Mouse (Mus musculus): ENCODE results near the gene Gatad2b. TPM values are rescaled to one million over a fixed set of nuclear protein-coding genes. Genes with fewer than 3 reads are reported as not detected.
"Not testable (repeated sequence)": the region's sequence is repeated elsewhere in the genome, so short reads cannot be mapped to it uniquely, and the experiment has no call there.

The Gatad2b gene
- total RNA-seq, 2 experiments from 2014 or later, result 47.2 to 65.5 TPM

DNA sequence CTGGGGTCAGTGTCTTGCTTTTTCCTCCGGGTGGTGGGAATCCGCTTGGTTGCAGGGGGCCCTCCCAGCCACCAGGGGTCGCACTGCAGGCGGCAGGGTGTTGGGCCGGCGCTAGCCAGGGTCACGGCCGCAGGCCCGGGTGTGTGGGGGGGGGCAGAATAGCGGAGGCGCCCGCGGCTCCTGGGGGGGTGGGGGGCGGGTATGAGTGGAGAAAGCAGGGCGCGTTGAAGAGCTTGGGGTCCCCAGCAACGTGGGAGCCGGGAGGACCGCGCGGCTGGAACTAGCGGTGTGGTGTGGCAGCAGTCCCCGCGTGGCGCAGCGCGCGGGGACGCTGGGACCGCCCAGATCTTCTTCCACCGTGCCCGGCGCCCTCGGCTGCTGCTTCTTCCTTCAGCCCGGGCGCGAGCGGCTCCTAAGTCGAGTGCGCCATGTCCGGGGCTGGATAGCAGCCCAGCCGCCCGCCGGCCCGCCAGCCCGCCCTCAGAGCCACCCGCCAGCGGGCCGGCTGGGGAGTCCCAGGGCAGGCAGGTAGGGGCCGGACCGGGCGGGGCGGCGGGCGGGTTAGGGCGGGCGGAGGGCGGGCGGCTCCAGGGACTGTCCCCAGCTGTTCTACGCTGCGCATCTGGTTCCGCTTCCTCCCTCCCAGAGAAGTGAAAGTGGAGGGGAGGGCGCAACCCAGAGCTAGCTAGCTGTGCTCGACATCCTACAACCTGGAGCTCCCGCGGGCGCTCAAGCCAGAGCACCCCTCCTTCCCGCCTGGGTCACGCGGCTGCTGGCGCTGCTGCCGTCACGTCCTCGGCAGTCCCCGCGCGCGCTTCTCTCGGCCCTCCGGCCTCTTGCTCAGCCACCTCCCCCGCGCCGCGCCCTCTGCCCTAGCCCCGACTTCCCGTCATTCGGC is 27.7 kb upstream of the Gatad2b start, which contains the start of gene Dennd4b:
TSS of gene Dennd4b (plus strand) at position 152 of the 898 bp plus-strand sequence.
- peak; percentile 85 for ATAC-seq (replicated peaks; ENCODE audit: low FRiP score, poor library complexity, severe bottlenecking)

GRCm38 (mm10) chr3:90265932-90266741 is 26.8 kb upstream of the Gatad2b start:
- ATAC-seq (replicated peaks; ENCODE audit: low FRiP score, poor library complexity, severe bottlenecking), result 0 out of 2 replicates have a peak, but pooled peaks have one; percentile 8

- no peak for ATAC-seq (replicated peaks; ENCODE audit: low FRiP score, poor library complexity, severe bottlenecking)
Measured at GRCm38 (mm10) chr3:90266901-90267775, 25.8 kb upstream of the Gatad2b start.

DNA sequence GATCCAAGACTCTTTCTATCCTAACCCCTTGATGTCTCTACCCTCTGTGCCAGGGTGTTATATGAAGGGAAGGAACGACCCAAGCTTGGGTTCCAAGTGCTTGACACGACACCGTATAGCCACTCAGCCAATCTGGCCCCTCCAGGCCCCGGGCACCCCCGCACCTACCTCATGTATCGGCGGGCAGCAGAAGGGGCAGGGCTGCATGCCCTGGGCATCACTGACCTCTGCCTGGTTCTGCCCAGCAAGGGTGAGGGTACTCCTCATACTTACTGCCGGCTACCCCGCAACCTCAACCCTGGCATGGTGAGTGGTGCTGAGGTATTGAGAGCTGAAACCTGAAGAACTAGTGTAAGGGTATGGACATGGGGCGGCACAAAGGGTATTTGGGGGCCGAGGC is 24.8 kb upstream of the Gatad2b start:
- no peak for ATAC-seq (replicated peaks; ENCODE audit: low FRiP score, poor library complexity, severe bottlenecking)

DNA sequence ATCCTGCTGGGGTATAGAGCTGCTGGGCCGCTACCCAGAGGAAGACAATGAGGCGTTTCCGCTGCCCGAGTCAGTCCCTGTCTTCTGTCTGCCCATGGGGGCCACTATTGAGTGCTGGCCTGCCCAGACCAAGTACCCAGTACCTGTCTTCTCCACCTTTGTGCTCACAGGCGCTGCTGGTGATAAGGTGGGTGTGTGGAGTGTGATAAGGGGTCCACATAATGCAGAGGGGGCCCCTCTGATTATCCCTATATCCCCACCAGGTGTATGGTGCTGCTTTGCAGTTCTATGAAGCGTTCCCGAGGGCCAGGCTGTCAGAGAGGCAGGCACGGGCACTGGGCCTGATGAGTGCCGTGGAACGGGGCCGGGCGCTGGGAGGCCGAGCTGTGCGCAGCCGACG is 24.0 kb upstream of the Gatad2b start:
- no peak for ATAC-seq (replicated peaks; ENCODE audit: low FRiP score, poor library complexity, severe bottlenecking)

- ATAC-seq (replicated peaks; ENCODE audit: low FRiP score, poor library complexity, severe bottlenecking), result no peak
Measured at GRCm38 (mm10) chr3:90270784-90271183, 22.2 kb upstream of the Gatad2b start.

DNA sequence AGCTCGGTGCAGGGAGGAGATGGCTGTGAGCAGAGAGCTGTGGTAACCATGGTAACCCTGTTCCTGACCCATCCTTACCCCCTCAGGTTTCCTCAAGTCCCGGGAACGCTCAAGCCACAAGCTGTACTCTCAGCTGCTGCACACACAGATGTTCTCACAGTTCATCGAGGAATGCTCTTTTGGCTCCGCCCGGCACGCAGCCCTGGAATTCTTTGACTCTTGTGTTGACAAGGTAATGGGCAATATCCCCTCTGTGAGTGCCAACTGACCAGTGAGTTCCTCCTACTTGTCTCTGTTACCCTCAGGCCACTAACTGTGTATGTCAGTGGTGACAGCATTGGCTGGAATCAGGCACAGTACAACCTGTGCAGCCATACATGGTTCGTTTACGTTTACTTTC is 20.8 kb upstream of the Gatad2b start:
- no peak for ATAC-seq (replicated peaks; ENCODE audit: low FRiP score, poor library complexity, severe bottlenecking)

GRCm38 (mm10) chr3:90273855-90274254 is 19.1 kb upstream of the Gatad2b start:
- no peak for ATAC-seq (replicated peaks; ENCODE audit: low FRiP score, poor library complexity, severe bottlenecking)

- no peak for ATAC-seq (replicated peaks; ENCODE audit: low FRiP score, poor library complexity, severe bottlenecking)
Measured at GRCm38 (mm10) chr3:90275286-90275685, 17.7 kb upstream of the Gatad2b start.

GRCm38 (mm10) chr3:90276858-90277257 is 16.1 kb upstream of the Gatad2b start:
- no peak for ATAC-seq (replicated peaks; ENCODE audit: low FRiP score, poor library complexity, severe bottlenecking)

DNA sequence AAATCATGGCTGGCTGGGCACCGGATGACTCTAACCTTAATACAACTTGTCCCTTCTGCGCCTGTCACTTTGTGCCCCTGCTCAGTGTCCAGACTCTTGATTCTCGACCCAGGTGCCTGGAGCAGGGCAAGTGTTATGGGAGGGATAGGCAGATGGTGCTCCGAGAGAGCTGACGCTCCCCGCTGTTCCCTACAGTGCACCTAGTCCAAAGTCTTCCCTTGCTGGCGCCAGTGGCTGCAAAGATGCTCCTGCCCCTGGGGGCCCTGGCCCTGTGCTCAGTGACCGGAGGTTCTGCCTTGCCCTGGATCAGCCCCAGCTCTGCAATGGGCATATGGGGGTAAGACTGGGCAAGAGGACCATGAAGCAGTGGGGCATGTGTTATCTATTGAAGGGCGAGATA is 15.2 kb upstream of the Gatad2b start:
- ATAC-seq (replicated peaks; ENCODE audit: low FRiP score, poor library complexity, severe bottlenecking), result no peak

- ATAC-seq (replicated peaks; ENCODE audit: low FRiP score, poor library complexity, severe bottlenecking), result no peak
Measured at GRCm38 (mm10) chr3:90278211-90278610, 14.8 kb upstream of the Gatad2b start.

- no peak for ATAC-seq (replicated peaks; ENCODE audit: low FRiP score, poor library complexity, severe bottlenecking)
Measured at GRCm38 (mm10) chr3:90279216-90279615, 13.8 kb upstream of the Gatad2b start.

- no peak for ATAC-seq (replicated peaks; ENCODE audit: low FRiP score, poor library complexity, severe bottlenecking)
Measured at GRCm38 (mm10) chr3:90279743-90280142, 13.2 kb upstream of the Gatad2b start.

DNA sequence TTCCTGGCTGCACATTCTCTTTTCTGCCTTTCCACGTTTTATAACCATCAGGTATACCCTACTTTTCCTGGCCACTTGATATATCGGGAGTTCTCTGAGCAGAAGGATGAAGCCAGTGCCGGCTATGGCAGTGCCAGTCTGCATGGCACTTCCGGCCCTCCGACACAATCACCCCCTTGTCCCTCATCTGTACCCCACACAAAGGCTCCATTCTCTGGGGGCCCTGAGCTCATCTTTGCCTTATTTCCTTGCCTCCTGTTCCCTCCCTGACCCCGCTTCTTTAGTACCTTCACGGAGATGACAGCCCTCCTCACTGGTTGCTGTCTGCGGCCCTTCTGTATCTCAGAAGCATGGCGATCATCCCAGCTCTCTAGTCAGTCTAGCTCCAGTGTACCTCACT is 12.3 kb upstream of the Gatad2b start:
- no peak for ATAC-seq (replicated peaks; ENCODE audit: low FRiP score, poor library complexity, severe bottlenecking)

GRCm38 (mm10) chr3:90284150-90284549 is 8.8 kb upstream of the Gatad2b start:
- ATAC-seq (replicated peaks; ENCODE audit: low FRiP score, poor library complexity, severe bottlenecking), result no peak

GRCm38 (mm10) chr3:90289403-90289802 is 3.6 kb upstream of the Gatad2b start:
- ATAC-seq (replicated peaks; ENCODE audit: low FRiP score, poor library complexity, severe bottlenecking), result not testable (repeated sequence)

GRCm38 (mm10) chr3:90290602-90291001 is 2.4 kb upstream of the Gatad2b start:
- no peak for ATAC-seq (replicated peaks; ENCODE audit: low FRiP score, poor library complexity, severe bottlenecking)

- no peak for ATAC-seq (replicated peaks; ENCODE audit: low FRiP score, poor library complexity, severe bottlenecking)
Measured at GRCm38 (mm10) chr3:90291982-90292344, 1.0 kb upstream of the Gatad2b start.

All from erythroblast, adult 5-6 weeks (primary cell).